Mouse (Mus musculus): ENCODE measurements around the gene 2010111I01Rik. TPM values are rescaled to one million over a fixed set of nuclear protein-coding genes. Genes with fewer than 3 reads are reported as not detected.

The 2010111I01Rik gene
- total and polyA plus RNA-seq, 2 experiments from 2014 or later: 107 to 149 TPM

DNA sequence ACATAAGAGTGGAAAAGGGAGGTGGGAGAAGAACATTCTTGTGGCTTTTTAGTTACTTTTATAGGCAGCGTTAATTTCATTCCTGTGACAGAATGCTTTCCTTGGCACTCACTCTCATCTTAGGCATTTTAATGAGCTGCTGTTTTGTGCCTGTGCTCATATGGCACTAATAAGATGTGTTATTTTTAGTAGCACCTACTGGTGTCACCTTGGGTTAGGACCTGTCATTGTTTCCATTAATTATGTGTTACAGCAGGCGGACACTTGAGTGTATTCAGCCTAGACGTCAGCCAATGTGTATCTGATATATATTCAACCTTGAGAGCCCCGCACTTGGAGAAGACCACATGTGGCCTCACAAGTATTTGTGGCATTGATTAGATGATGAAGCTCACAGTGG lies 281.1 kb downstream of the 2010111I01Rik start:
- ATAC-seq (ENCODE audit: insufficient read depth, low read depth): peak; percentile 12; the same call in 1 of the 2 replicates
- no peak overlapping the region; the same call in 1 of the 2 replicates for H3K4me3 ChIP-seq (ENCODE audit: low read depth, low read length)
- peaks cover 74% of the 10 kb centered on the region for H3K4me1 ChIP-seq (ENCODE audit: control insufficient read depth, insufficient read depth)
- peaks cover 20% of the 10 kb centered on the region; the same call in 1 of the 2 replicates for H3K36me3 ChIP-seq (replicated peaks; ENCODE audit: control insufficient read depth, insufficient read depth, low read length)
- no peaks in the 10 kb centered on the region for H3K27me3 ChIP-seq (ENCODE audit: control insufficient read depth, insufficient read depth, low read length)
- H3K9ac ChIP-seq (replicated peaks; ENCODE audit: low read depth, low read length): peak overlapping the region; percentile 61
- peak; percentile 50 for DNase-seq (ENCODE audit: low spot score)
- H3K9me3 ChIP-seq (replicated peaks; ENCODE audit: control insufficient read depth, low read length): no peaks in the 10 kb centered on the region
- WGBS: 28% methylated on average over 4 of the region's 4 CpGs
- H3K27ac ChIP-seq (ENCODE audit: low read depth): peak overlapping the region; percentile 84
- TF ChIP-seq CTCF (IDR thresholded peaks at IDR 0.05; ENCODE audit: low read depth): no peak
- TF ChIP-seq EP300 (IDR thresholded peaks at IDR 0.05; ENCODE audit: low read depth): no peak
- peak overlapping the region; percentile 57 for H3K4me2 ChIP-seq (ENCODE audit: low read depth, low read length)

DNA sequence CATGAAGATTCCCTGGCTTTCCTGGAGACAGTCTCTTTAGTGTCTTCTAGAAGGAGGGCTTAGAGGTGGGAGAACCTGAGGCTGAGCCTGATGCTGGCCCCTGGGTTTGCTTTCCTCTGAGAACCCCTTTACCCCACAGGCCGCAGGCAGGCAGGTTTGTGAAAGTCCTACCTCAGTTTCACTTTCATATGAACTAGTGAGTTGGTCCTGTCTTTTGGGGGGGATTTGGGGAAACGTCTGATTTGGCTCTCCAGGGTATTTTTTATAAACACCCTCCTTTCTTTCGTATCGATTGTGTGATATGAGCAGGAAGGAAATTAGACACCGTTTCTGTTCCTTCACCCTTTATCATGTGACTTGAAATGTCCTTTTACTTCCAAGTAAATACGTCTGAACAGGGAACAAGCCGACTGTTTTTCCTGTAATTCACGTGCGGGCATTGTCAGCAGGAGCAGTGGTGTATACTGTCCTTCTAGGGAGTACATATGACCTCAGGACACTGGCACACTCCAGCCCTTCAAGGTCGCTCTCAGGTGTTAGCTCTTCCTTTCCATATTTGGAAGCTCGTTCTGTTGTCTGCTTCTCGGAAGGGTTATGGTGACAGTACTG lies 281.7 kb downstream of the 2010111I01Rik start:
- Histone ChIP-seq H3K4me3 (ENCODE audit: low read depth, low read length) (peak overlapping the region; percentile 20), H3K4me2 (ENCODE audit: low read depth, low read length) (peak overlapping the region; percentile 57), H3K36me3 (replicated peaks; ENCODE audit: control insufficient read depth, insufficient read depth, low read length) (peaks cover 20% of the 10 kb centered on the region; the same call in 1 of the 2 replicates), H3K9ac (replicated peaks; ENCODE audit: low read depth, low read length) (peak overlapping the region; percentile 61), H3K4me1 (ENCODE audit: control insufficient read depth, insufficient read depth) (peaks cover 73% of the 10 kb centered on the region), H3K27ac (ENCODE audit: low read depth) (peak overlapping the region; percentile 84), H3K27me3 (ENCODE audit: control insufficient read depth, insufficient read depth, low read length) (no peaks in the 10 kb centered on the region), H3K9me3 (replicated peaks; ENCODE audit: control insufficient read depth, low read length) (no peaks in the 10 kb centered on the region)
- 29% methylated on average over 12 of the region's 12 CpGs for whole genome bisulfite sequencing
- DNase-seq (ENCODE audit: low spot score) (peak; percentile 47), ATAC-seq (ENCODE audit: insufficient read depth, low read depth) (peak; percentile 21; the same call in 1 of the 2 replicates)
- TF ChIP-seq EP300 (IDR thresholded peaks at IDR 0.05; ENCODE audit: low read depth) (no peak), CTCF (IDR thresholded peaks at IDR 0.05; ENCODE audit: low read depth) (no peak)

DNA sequence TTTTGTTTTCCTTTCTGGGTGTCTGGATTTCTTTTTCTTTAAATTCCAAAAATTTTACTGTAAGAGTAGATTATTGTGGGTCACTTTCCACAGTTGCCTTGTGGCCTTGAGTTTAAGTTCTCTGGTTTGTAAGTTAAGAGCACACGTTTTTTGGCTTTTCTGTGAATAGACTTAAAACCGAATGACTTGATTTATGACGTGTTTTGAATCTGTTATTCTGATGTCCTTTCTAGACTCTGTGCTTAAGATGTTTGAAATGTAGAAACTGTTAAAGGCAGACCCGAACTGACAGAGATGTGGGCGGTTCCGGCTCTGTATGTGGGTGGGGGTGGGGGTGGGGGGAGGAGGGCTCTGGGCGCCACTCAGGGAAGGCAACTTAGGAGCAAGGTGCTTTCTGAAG lies 282.3 kb downstream of the 2010111I01Rik start:
- peak overlapping the region; percentile 84 for H3K27ac ChIP-seq (ENCODE audit: low read depth)
- peaks cover 74% of the 10 kb centered on the region for H3K4me1 ChIP-seq (ENCODE audit: control insufficient read depth, insufficient read depth)
- WGBS: 60% methylated on average over 7 of the region's 7 CpGs

DNA sequence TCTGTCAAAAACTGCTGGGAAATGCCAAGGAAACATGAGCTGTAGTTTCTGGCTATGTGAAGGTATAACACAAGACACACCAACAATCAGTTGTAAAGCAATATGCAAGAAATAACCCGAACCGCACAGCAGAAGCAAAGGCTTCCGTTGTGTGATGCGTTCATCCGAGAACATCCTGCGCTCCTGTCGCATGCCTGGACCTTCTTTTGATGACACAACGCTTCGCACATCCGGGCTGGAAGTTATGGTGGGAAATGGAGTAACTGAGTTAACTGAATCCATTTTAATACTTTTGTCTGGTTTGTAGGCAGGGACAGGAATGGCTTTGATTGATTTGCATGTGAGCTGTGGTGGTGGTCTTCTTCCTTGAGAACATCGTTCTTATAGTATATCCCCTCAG lies 282.9 kb downstream of the 2010111I01Rik start:
- Histone ChIP-seq H3K4me2 (ENCODE audit: low read depth, low read length) (peak overlapping the region; percentile 57; the same call in 1 of the 2 replicates), H3K4me1 (ENCODE audit: control insufficient read depth, insufficient read depth) (peaks cover 75% of the 10 kb centered on the region), H3K9ac (replicated peaks; ENCODE audit: low read depth, low read length) (no peak overlapping the region), H3K4me3 (ENCODE audit: low read depth, low read length) (no peak overlapping the region), H3K27me3 (ENCODE audit: control insufficient read depth, insufficient read depth, low read length) (no peaks in the 10 kb centered on the region), H3K9me3 (replicated peaks; ENCODE audit: control insufficient read depth, low read length) (no peaks in the 10 kb centered on the region), H3K27ac (ENCODE audit: low read depth) (no peak overlapping the region), H3K36me3 (replicated peaks; ENCODE audit: control insufficient read depth, insufficient read depth, low read length) (peaks cover 20% of the 10 kb centered on the region; the same call in 1 of the 2 replicates)
- 89% methylated on average over 11 of the region's 11 CpGs for WGBS
- ATAC-seq (ENCODE audit: insufficient read depth, low read depth): no peak
- no peak for DNase-seq (ENCODE audit: low spot score)
- no peak for TF ChIP-seq EP300 (IDR thresholded peaks at IDR 0.05; ENCODE audit: low read depth)
- no peak for TF ChIP-seq CTCF (IDR thresholded peaks at IDR 0.05; ENCODE audit: low read depth)

More for the DNA sequence above, 282.3 kb downstream of the 2010111I01Rik start:
- ATAC-seq (ENCODE audit: insufficient read depth, low read depth) (no peak), DNase-seq (ENCODE audit: low spot score) (no peak)
- peak overlapping the region; percentile 61; the same call in 1 of the 2 replicates for H3K9ac ChIP-seq (replicated peaks; ENCODE audit: low read depth, low read length)
- no peak overlapping the region for H3K4me3 ChIP-seq (ENCODE audit: low read depth, low read length)
- TF ChIP-seq CTCF (IDR thresholded peaks at IDR 0.05; ENCODE audit: low read depth) (no peak), EP300 (IDR thresholded peaks at IDR 0.05; ENCODE audit: low read depth) (no peak)
- no peaks in the 10 kb centered on the region for H3K9me3 ChIP-seq (replicated peaks; ENCODE audit: control insufficient read depth, low read length)
- H3K4me2 ChIP-seq (ENCODE audit: low read depth, low read length): peak overlapping the region; percentile 57
- no peaks in the 10 kb centered on the region for H3K27me3 ChIP-seq (ENCODE audit: control insufficient read depth, insufficient read depth, low read length)
- peaks cover 20% of the 10 kb centered on the region; the same call in 1 of the 2 replicates for H3K36me3 ChIP-seq (replicated peaks; ENCODE audit: control insufficient read depth, insufficient read depth, low read length)

DNA sequence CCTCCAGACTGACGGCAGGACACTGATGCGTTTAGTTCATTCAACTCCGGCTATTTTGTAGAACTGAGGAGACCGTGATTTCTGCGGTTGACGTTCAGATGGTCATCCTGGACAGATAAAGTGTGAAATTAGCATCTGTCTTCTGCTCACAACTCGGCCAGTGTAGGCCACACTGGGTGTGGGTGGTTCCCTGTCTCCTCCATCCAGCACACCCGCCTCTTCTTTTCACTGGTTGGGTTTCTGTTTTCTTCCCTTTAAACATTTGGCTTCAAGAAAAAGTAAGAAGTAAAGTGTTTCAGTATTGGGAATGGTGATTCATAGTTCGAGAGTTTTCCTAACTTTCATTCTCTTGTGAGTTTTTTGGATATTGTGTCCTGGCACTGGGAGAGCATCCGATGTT lies 283.6 kb downstream of the 2010111I01Rik start:
- TF ChIP-seq CTCF (IDR thresholded peaks at IDR 0.05; ENCODE audit: low read depth) (no peak), EP300 (IDR thresholded peaks at IDR 0.05; ENCODE audit: low read depth) (no peak)
- DNase-seq (ENCODE audit: low spot score) (no peak), ATAC-seq (ENCODE audit: insufficient read depth, low read depth) (no peak)
- 73% methylated on average over 10 of the region's 10 CpGs for WGBS
- Histone ChIP-seq H3K36me3 (replicated peaks; ENCODE audit: control insufficient read depth, insufficient read depth, low read length) (peaks cover 20% of the 10 kb centered on the region; the same call in 1 of the 2 replicates), H3K9ac (replicated peaks; ENCODE audit: low read depth, low read length) (no peak overlapping the region), H3K27me3 (ENCODE audit: control insufficient read depth, insufficient read depth, low read length) (no peaks in the 10 kb centered on the region), H3K4me1 (ENCODE audit: control insufficient read depth, insufficient read depth) (peaks cover 76% of the 10 kb centered on the region), H3K4me3 (ENCODE audit: low read depth, low read length) (no peak overlapping the region), H3K9me3 (replicated peaks; ENCODE audit: control insufficient read depth, low read length) (no peaks in the 10 kb centered on the region), H3K27ac (ENCODE audit: low read depth) (no peak overlapping the region), H3K4me2 (ENCODE audit: low read depth, low read length) (no peak overlapping the region)

All from heart, postnatal 0 days (tissue).